Mouse (Mus musculus) G1E (cell line): ENCODE results near the gene Cd180.

Source experiments
- CTCF ChIP-seq: IDR thresholded peaks from 2 replicates; pipeline ENCODE4 v1.5.1; 2012; ENCODE audit warnings: low read depth, low read length, inconsistent platforms, mixed read lengths
- GATA1 ChIP-seq: IDR thresholded peaks from 2 replicates; pipeline ENCODE4 v1.6.1; 2012; ENCODE audit warnings: borderline replicate concordance, low read length, inconsistent platforms, mixed read lengths
- POLR2AphosphoS5 ChIP-seq: IDR thresholded peaks from 2 replicates; pipeline ENCODE4 v1.6.1; 2012; ENCODE audit warnings: low read depth, low read length, inconsistent platforms; ENCODE audit not compliant: insufficient replicate concordance

GRCm38 (mm10) chr13:102644789-102645551 is 48.4 kb upstream of the Cd180 start:
- TF ChIP-seq CTCF (no peak), GATA1 (no peak), POLR2AphosphoS5 (no peak)
